Mouse (Mus musculus) cerebellum, postnatal 36 days (tissue): Measurements from ENCODE around the gene Dqx1.

Experiments
- DNase-seq, 2 experiments: peaks; one replicate each; pipeline ENCODE4 v3.0.0; 2021 to 2022; ENCODE audit warnings: mixed read lengths in 2 of 2

The Dqx1 gene

GRCm38 (mm10) chr6:83057790-83058189 lies at the start of gene Dqx1:
Gene Dqx1, plus strand, starts transcription at chr6:83057844.
- no peak for DNase-seq

GRCm38 (mm10) chr6:83008659-83009058 lies 49.0 kb upstream of the Dqx1 start:
- DNase-seq, result no peak

- no peak for DNase-seq
Measured at GRCm38 (mm10) chr6:83010010-83010409, 47.6 kb upstream of the Dqx1 start.

- no peak for DNase-seq
Measured at GRCm38 (mm10) chr6:83011255-83011654, 46.4 kb upstream of the Dqx1 start.

GRCm38 (mm10) chr6:83011756-83012155 lies 45.9 kb upstream of the Dqx1 start:
- no peak for DNase-seq

GRCm38 (mm10) chr6:83013444-83013843 lies 44.2 kb upstream of the Dqx1 start:
- DNase-seq, result no peak

GRCm38 (mm10) chr6:83014482-83015466 lies 42.9 kb upstream of the Dqx1 start:
- DNase-seq, result no peak

- no peak for DNase-seq
Measured at GRCm38 (mm10) chr6:83015749-83016148, 41.9 kb upstream of the Dqx1 start.

- no peak for DNase-seq
Measured at GRCm38 (mm10) chr6:83017190-83017589, 40.5 kb upstream of the Dqx1 start.

- DNase-seq, result no peak
Measured at GRCm38 (mm10) chr6:83019044-83019443, 38.6 kb upstream of the Dqx1 start.

- no peak for DNase-seq
Measured at GRCm38 (mm10) chr6:83020121-83020520, 37.5 kb upstream of the Dqx1 start.

GRCm38 (mm10) chr6:83020836-83021593 lies 36.6 kb upstream of the Dqx1 start:
- no peak for DNase-seq

- no peak for DNase-seq
Measured at GRCm38 (mm10) chr6:83023008-83023407, 34.6 kb upstream of the Dqx1 start.

- DNase-seq, result no peak
Measured at GRCm38 (mm10) chr6:83023786-83024185, 33.9 kb upstream of the Dqx1 start.

GRCm38 (mm10) chr6:83024421-83024820 lies 33.2 kb upstream of the Dqx1 start:
- no peak for DNase-seq

- DNase-seq, result no peak
Measured at GRCm38 (mm10) chr6:83025221-83025620, 32.4 kb upstream of the Dqx1 start.

GRCm38 (mm10) chr6:83027293-83027692 lies 30.4 kb upstream of the Dqx1 start:
- DNase-seq, result no peak

- DNase-seq, result no peak
Measured at GRCm38 (mm10) chr6:83027706-83028105, 29.9 kb upstream of the Dqx1 start.

- no peak for DNase-seq
Measured at GRCm38 (mm10) chr6:83029777-83030176, 27.9 kb upstream of the Dqx1 start.

- DNase-seq, result no peak
Measured at GRCm38 (mm10) chr6:83031111-83031510, 26.5 kb upstream of the Dqx1 start.

- DNase-seq, result no peak
Measured at GRCm38 (mm10) chr6:83031921-83032590, 25.6 kb upstream of the Dqx1 start.

GRCm38 (mm10) chr6:83032769-83033191 lies 24.9 kb upstream of the Dqx1 start:
- DNase-seq, result no peak
